Mouse (Mus musculus): ENCODE measurements around the gene Naa16.

- TF ChIP-seq TCF3 (IDR thresholded peaks at IDR 0.05; ENCODE audit: insufficient read length, low read depth), result no peak
- TF ChIP-seq USF1 (IDR thresholded peaks at IDR 0.05; ENCODE audit: low read depth), result no peak
- TF ChIP-seq POLR2A (IDR thresholded peaks at IDR 0.05; ENCODE audit: insufficient read length, low read depth), result no peak
- TF ChIP-seq MYOG (IDR thresholded peaks at IDR 0.05; ENCODE audit: control insufficient read depth in 1 of 3, insufficient read depth in 1 of 3, insufficient read length in 2 of 3, low read depth in 2 of 3), result no peak
- no peak for TF ChIP-seq MAX (IDR thresholded peaks at IDR 0.05; ENCODE audit: low read depth)
- no peak for TF ChIP-seq SRF (IDR thresholded peaks at IDR 0.05; ENCODE audit: control insufficient read depth, insufficient read length, low read depth)
- TF ChIP-seq TCF12 (IDR thresholded peaks at IDR 0.05; ENCODE audit: insufficient read depth, poor library complexity, severe bottlenecking), result no peak
- no peak for TF ChIP-seq MYOD1 (IDR thresholded peaks at IDR 0.05; ENCODE audit: control insufficient read depth in 1 of 3, insufficient read length in 2 of 3, low read depth in 2 of 3)
- no peak for TF ChIP-seq CEBPB (IDR thresholded peaks at IDR 0.05; ENCODE audit: insufficient read depth, poor library complexity, severe bottlenecking)
- no peak for TF ChIP-seq E2F4 (IDR thresholded peaks at IDR 0.05; ENCODE audit: insufficient read depth)
- no peak for TF ChIP-seq POLR2AphosphoS2 (IDR thresholded peaks at IDR 0.05; ENCODE audit: insufficient read length, low read depth)
These were observed 97.3 kb downstream of the Naa16 start for GRCm38 (mm10) chr14:79293119-79293780.

Data from myocyte (in vitro differentiated cells).